Mouse (Mus musculus): ENCODE data around the gene A130010J15Rik. TPM values are rescaled to one million over a fixed set of nuclear protein-coding genes. Genes with fewer than 3 reads are reported as not detected.

Gene A130010J15Rik
- total RNA-seq (2012; rRNA removed) = 5.7 and 7.6 TPM in 2 replicates

DNA sequence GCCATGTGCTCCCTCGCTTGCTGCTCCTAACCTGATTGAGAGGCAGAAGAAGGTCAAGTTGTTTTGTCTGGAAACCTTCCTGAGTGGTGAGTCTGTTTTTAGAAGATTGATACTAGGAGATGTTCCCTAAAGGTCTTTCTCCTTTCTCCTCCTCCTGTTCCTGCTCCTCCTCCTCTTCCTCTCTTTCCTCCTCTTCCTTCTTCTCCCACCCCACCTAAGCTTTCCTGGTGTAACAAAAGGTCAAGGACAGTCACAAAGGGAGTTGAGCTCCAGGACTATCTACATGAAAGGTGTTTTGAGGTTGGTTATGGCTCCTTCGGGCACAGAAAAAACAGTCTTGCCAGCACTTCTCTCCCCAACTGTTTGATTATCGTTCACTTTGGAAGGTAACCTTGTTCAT lies at the start of gene A130010J15Rik:
A130010J15Rik (plus strand) TSS at position 301 of the 400 bp plus-strand sequence.
- H3K27ac ChIP-seq (ENCODE audit: insufficient read depth, low read depth, low read length, poor library complexity, severe bottlenecking) = no peak within 1 kb of the TSS
- no peak for TF ChIP-seq ZNF384 (IDR thresholded peaks at IDR 0.05; ENCODE audit: low read depth, low read length)
- no peak for TF ChIP-seq HCFC1 (IDR thresholded peaks at IDR 0.05; ENCODE audit: borderline replicate concordance, insufficient read depth, low read length)
- no peak for TF ChIP-seq ZC3H11A (IDR thresholded peaks at IDR 0.05; ENCODE audit: borderline replicate concordance, low read depth, low read length)
- TF ChIP-seq CHD2 (IDR thresholded peaks at IDR 0.05; ENCODE audit: low read depth, low read length) = no peak
- TF ChIP-seq MAFK (IDR thresholded peaks at IDR 0.05; ENCODE audit: insufficient read depth, low read depth, low read length) = no peak
- no peak within 1 kb of the TSS for H3K9ac ChIP-seq (ENCODE audit: insufficient read depth, low read depth, low read length, poor library complexity, severe bottlenecking)

DNA sequence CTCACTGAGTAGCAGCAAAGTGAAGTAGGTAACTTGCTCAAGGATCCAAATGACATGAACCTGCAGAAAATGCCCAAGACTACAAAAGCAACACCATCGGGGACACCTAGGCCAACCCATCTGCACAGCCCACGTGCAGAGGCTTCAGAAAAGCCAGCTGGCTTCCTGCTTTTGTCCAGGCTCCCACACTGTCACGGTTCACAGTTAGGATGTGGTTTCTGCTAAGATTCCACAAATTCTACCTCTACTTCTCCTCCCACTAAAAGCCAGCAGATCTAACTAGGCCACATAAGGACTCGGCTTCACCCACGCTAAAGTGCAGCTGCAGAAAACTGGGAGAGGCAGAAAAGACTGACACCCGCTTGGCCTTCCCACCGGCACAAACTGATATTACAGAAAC lies 45.1 kb upstream of the A130010J15Rik start:
- no peak for DNase-seq (ENCODE audit: low read depth, low spot score)
- no peak for TF ChIP-seq MAFK (IDR thresholded peaks at IDR 0.05; ENCODE audit: insufficient read depth, low read depth, low read length)
- TF ChIP-seq ZC3H11A (IDR thresholded peaks at IDR 0.05; ENCODE audit: borderline replicate concordance, low read depth, low read length) = no peak
- TF ChIP-seq ZNF384 (IDR thresholded peaks at IDR 0.05; ENCODE audit: low read depth, low read length) = no peak
- no peak for TF ChIP-seq CHD2 (IDR thresholded peaks at IDR 0.05; ENCODE audit: low read depth, low read length)
- no peak for TF ChIP-seq HCFC1 (IDR thresholded peaks at IDR 0.05; ENCODE audit: borderline replicate concordance, insufficient read depth, low read length)
- Histone ChIP-seq H3K4me1 (ENCODE audit: control insufficient read depth in 2 of 2, insufficient read depth in 2 of 2, low read length in 2 of 2, poor library complexity in 1 of 2) (no peaks in the 10 kb centered on the region), H3K4me3 (ENCODE audit: insufficient read depth in 1 of 2, low read depth in 1 of 2, low read length in 2 of 2, poor library complexity in 1 of 2, severe bottlenecking in 1 of 2) (no peak overlapping the region), H3K36me3 (ENCODE audit: control insufficient read depth, insufficient read depth, low read length, poor library complexity, severe bottlenecking) (peaks cover 67% of the 10 kb centered on the region), H3K27ac (ENCODE audit: insufficient read depth, low read depth, low read length, poor library complexity, severe bottlenecking) (no peak overlapping the region), H3K9me3 (ENCODE audit: control insufficient read depth, insufficient read depth, low read depth, low read length) (no peaks in the 10 kb centered on the region), H3K9ac (ENCODE audit: insufficient read depth, low read depth, low read length, poor library complexity, severe bottlenecking) (no peak overlapping the region)
- in situ Hi-C loops (cut with MboI; ENCODE audit: low sequenced_read_pairs in 2 of 2, unreplicated experiment in 2 of 2) = no loop called here

More for the DNA sequence above, at the start of gene A130010J15Rik:
- no peaks in the 10 kb centered on the region for H3K36me3 ChIP-seq (ENCODE audit: control insufficient read depth, insufficient read depth, low read length, poor library complexity, severe bottlenecking)
- no peak within 1 kb of the TSS for H3K4me3 ChIP-seq (ENCODE audit: insufficient read depth in 1 of 2, low read depth in 1 of 2, low read length in 2 of 2, poor library complexity in 1 of 2, severe bottlenecking in 1 of 2)
- no peaks in the 10 kb centered on the region for H3K9me3 ChIP-seq (ENCODE audit: control insufficient read depth, insufficient read depth, low read depth, low read length)
- H3K4me1 ChIP-seq (ENCODE audit: control insufficient read depth in 2 of 2, insufficient read depth in 2 of 2, low read length in 2 of 2, poor library complexity in 1 of 2) = no peaks in the 10 kb centered on the region
- no peak for DNase-seq (ENCODE audit: low read depth, low spot score)
- in situ Hi-C loops (cut with MboI; ENCODE audit: low sequenced_read_pairs in 2 of 2, unreplicated experiment in 2 of 2) = no loop called here

DNA sequence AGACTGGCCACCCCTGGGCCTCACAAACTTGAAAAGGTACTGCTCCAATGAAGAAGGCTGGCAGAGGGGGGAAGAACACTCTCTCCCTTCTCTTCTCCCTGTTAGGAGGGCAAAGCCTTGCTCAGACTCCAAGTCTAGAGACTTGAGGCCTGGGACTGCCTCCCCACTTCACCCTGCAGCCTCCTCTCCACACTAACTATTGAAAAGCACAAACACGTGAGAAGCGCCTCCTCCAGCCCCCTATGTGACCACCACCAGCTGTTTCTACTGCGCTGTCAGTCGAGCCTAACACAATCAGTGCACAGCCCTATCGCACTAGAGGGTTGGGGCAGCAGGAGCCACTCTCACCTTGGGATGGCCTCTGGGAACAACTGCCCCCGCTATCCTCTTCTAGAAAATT lies 44.6 kb upstream of the A130010J15Rik start:
- H3K9me3 ChIP-seq (ENCODE audit: control insufficient read depth, insufficient read depth, low read depth, low read length) = no peaks in the 10 kb centered on the region
- TF ChIP-seq MAFK (IDR thresholded peaks at IDR 0.05; ENCODE audit: insufficient read depth, low read depth, low read length) (no peak), CHD2 (IDR thresholded peaks at IDR 0.05; ENCODE audit: low read depth, low read length) (no peak)
- peaks cover 64% of the 10 kb centered on the region for H3K36me3 ChIP-seq (ENCODE audit: control insufficient read depth, insufficient read depth, low read length, poor library complexity, severe bottlenecking)
- H3K9ac ChIP-seq (ENCODE audit: insufficient read depth, low read depth, low read length, poor library complexity, severe bottlenecking) = no peak overlapping the region
- H3K27ac ChIP-seq (ENCODE audit: insufficient read depth, low read depth, low read length, poor library complexity, severe bottlenecking) = no peak overlapping the region
- no peaks in the 10 kb centered on the region; a peak in 1 of 4 replicates for H3K4me1 ChIP-seq (ENCODE audit: control insufficient read depth in 2 of 2, insufficient read depth in 2 of 2, low read length in 2 of 2, poor library complexity in 1 of 2)
- in situ Hi-C loops (cut with MboI; ENCODE audit: low sequenced_read_pairs in 2 of 2, unreplicated experiment in 2 of 2) = no loop called here
- DNase-seq (ENCODE audit: low read depth, low spot score) = no peak
- no peak overlapping the region for H3K4me3 ChIP-seq (ENCODE audit: insufficient read depth in 1 of 2, low read depth in 1 of 2, low read length in 2 of 2, poor library complexity in 1 of 2, severe bottlenecking in 1 of 2)

GRCm38 (mm10) chr1:193125835-193126234 lies 42.0 kb upstream of the A130010J15Rik start:
- in situ Hi-C loops (cut with MboI; ENCODE audit: low sequenced_read_pairs in 2 of 2, unreplicated experiment in 2 of 2) = no loop called here
- Histone ChIP-seq H3K27ac (ENCODE audit: insufficient read depth, low read depth, low read length, poor library complexity, severe bottlenecking) (no peak overlapping the region), H3K9ac (ENCODE audit: insufficient read depth, low read depth, low read length, poor library complexity, severe bottlenecking) (no peak overlapping the region), H3K4me1 (ENCODE audit: control insufficient read depth in 2 of 2, insufficient read depth in 2 of 2, low read length in 2 of 2, poor library complexity in 1 of 2) (peaks cover 0 to 2% of the 10 kb centered on the region in 2 experiments; a peak in 3 of 4 replicates), H3K9me3 (ENCODE audit: control insufficient read depth, insufficient read depth, low read depth, low read length) (no peaks in the 10 kb centered on the region), H3K4me3 (ENCODE audit: insufficient read depth in 1 of 2, low read depth in 1 of 2, low read length in 2 of 2, poor library complexity in 1 of 2, severe bottlenecking in 1 of 2) (no peak overlapping the region), H3K36me3 (ENCODE audit: control insufficient read depth, insufficient read depth, low read length, poor library complexity, severe bottlenecking) (peaks cover 45% of the 10 kb centered on the region)
- TF ChIP-seq HCFC1 (IDR thresholded peaks at IDR 0.05; ENCODE audit: borderline replicate concordance, insufficient read depth, low read length) = no peak
- TF ChIP-seq MAFK (IDR thresholded peaks at IDR 0.05; ENCODE audit: insufficient read depth, low read depth, low read length) = peak; percentile 72
- DNase-seq (ENCODE audit: low read depth, low spot score) = no peak

DNA sequence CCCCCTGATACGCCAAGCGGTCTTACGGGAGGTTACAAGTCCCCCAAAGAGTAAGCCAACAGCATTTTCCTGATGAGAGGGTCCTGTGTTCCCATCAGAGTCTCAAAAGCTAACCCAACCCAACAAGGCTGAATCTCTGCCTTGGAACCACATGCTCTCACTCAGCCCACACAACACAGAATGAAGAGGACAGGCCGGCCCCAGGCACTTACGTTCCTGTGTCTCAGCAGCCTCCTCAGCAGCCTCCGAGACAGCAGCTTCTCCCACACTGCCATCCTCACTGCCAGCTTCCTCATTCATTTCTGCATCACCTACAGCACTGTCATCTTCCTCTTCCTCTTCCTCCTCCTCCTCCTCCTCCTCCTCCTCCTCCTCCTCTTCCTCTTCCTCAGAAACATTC lies 39.8 kb upstream of the A130010J15Rik start:
- DNase-seq (ENCODE audit: low read depth, low spot score) = no peak
- Histone ChIP-seq H3K4me1 (ENCODE audit: control insufficient read depth in 2 of 2, insufficient read depth in 2 of 2, low read length in 2 of 2, poor library complexity in 1 of 2) (peaks cover 0 to 2% of the 10 kb centered on the region in 2 experiments; a peak in 3 of 4 replicates), H3K9me3 (ENCODE audit: control insufficient read depth, insufficient read depth, low read depth, low read length) (no peaks in the 10 kb centered on the region), H3K36me3 (ENCODE audit: control insufficient read depth, insufficient read depth, low read length, poor library complexity, severe bottlenecking) (peaks cover 23% of the 10 kb centered on the region), H3K9ac (ENCODE audit: insufficient read depth, low read depth, low read length, poor library complexity, severe bottlenecking) (no peak overlapping the region), H3K4me3 (ENCODE audit: insufficient read depth in 1 of 2, low read depth in 1 of 2, low read length in 2 of 2, poor library complexity in 1 of 2, severe bottlenecking in 1 of 2) (no peak overlapping the region), H3K27ac (ENCODE audit: insufficient read depth, low read depth, low read length, poor library complexity, severe bottlenecking) (no peak overlapping the region)
- in situ Hi-C loops (cut with MboI; ENCODE audit: low sequenced_read_pairs in 2 of 2, unreplicated experiment in 2 of 2) = no loop called here
- TF ChIP-seq ZNF384 (IDR thresholded peaks at IDR 0.05; ENCODE audit: low read depth, low read length) (no peak), CHD2 (IDR thresholded peaks at IDR 0.05; ENCODE audit: low read depth, low read length) (no peak), ZC3H11A (IDR thresholded peaks at IDR 0.05; ENCODE audit: borderline replicate concordance, low read depth, low read length) (no peak), HCFC1 (IDR thresholded peaks at IDR 0.05; ENCODE audit: borderline replicate concordance, insufficient read depth, low read length) (no peak), MAFK (IDR thresholded peaks at IDR 0.05; ENCODE audit: insufficient read depth, low read depth, low read length) (no peak)
